10 mouse cellular contexts compared by ENCODE assay signal in genomic region chr8:12916156-12916900, GRCm38 (mm10). TPM values are rescaled to one million over a fixed set of nuclear protein-coding genes. Genes with fewer than 3 reads are reported as not detected.
DNase-seq lines count a peak whose midpoint lies in the region; ATAC-seq and TF ChIP-seq lines count a peak whose summit lies in the region.
"Had no signal": no experiment of that assay in that cellular context is flagged by ENCODE, and none has a peak within 500 bp of the region (broad histone marks: within the 10 kb centered on the region; RNA-seq: fewer than 3 reads in every experiment).

No protein-coding gene starts in this region.

- H3K9me3 ChIP-seq in embryonic facial prominence, embryonic 11.5 days (replicated peaks; ENCODE audit: control insufficient read depth, low read length), result no peaks in the 10 kb centered on the region
- H3K9me3 ChIP-seq in hindbrain, embryonic 14.5 days (ENCODE audit: control insufficient read depth, low read length), result no peaks in the 10 kb centered on the region
- H3K9me3 ChIP-seq in midbrain, postnatal 0 days (ENCODE audit: low read length), result no peaks in the 10 kb centered on the region

- H3K27me3 ChIP-seq in embryonic facial prominence, embryonic 11.5 days (ENCODE audit: control insufficient read depth, insufficient read depth, low read length), result no peaks in the 10 kb centered on the region
- H3K27me3 ChIP-seq in hindbrain, embryonic 14.5 days (ENCODE audit: control insufficient read depth, insufficient read depth, low read length), result no peaks in the 10 kb centered on the region
- no peaks in the 10 kb centered on the region for H3K27me3 ChIP-seq in midbrain, postnatal 0 days (ENCODE audit: insufficient read depth, low read length)

- peak overlapping the region; percentile 93 for H3K27ac ChIP-seq in layer of hippocampus, adult 2 months
- H3K27ac ChIP-seq in embryonic facial prominence, embryonic 11.5 days (replicated peaks; ENCODE audit: low read depth, low read length), result no peak overlapping the region
- H3K27ac ChIP-seq in hindbrain, embryonic 14.5 days, result peak overlapping the region; percentile 83
- peak overlapping the region; percentile 85 for H3K27ac ChIP-seq in midbrain, postnatal 0 days (ENCODE audit: low read depth, low read length)

- H3K4me3 ChIP-seq in layer of hippocampus, adult 2 months, result peak overlapping the region; percentile 70
- H3K4me3 ChIP-seq in embryonic facial prominence, embryonic 11.5 days (ENCODE audit: low read depth, low read length), result peak overlapping the region; percentile 49
- peak overlapping the region; percentile 55 for H3K4me3 ChIP-seq in hindbrain, embryonic 14.5 days (replicated peaks; ENCODE audit: low read length)
- H3K4me3 ChIP-seq in midbrain, postnatal 0 days (ENCODE audit: low read depth, low read length), result peak overlapping the region; percentile 48
- H3K4me3 ChIP-seq: erythroblast, embryonic 14.5 days had no signal

- no peaks in the 10 kb centered on the region for H3K36me3 ChIP-seq in embryonic facial prominence, embryonic 11.5 days (replicated peaks; ENCODE audit: control insufficient read depth, insufficient read depth, low read depth, low read length)
- no peaks in the 10 kb centered on the region for H3K36me3 ChIP-seq in hindbrain, embryonic 14.5 days (replicated peaks; ENCODE audit: control insufficient read depth, insufficient read depth)
- H3K36me3 ChIP-seq in midbrain, postnatal 0 days (ENCODE audit: insufficient read depth, low read length), result peaks cover 2% of the 10 kb centered on the region; the same call in 1 of the 2 replicates

- no peak for DNase-seq in layer of hippocampus, adult 2 months (ENCODE audit: low spot score in 2 of 2)
- DNase-seq in layer of hippocampus, adult 9-11 months, result no peak
- DNase-seq in embryonic facial prominence, embryonic 11.5 days (ENCODE audit: low spot score), result no peak
- peak; percentile 52 for DNase-seq in hindbrain, embryonic 14.5 days (ENCODE audit: low spot score)
- DNase-seq in midbrain, postnatal 0 days (ENCODE audit: low spot score), result peak; percentile 24
- no peak for DNase-seq in gastrocnemius, postnatal 25 days
- DNase-seq in left cerebral cortex, adult 8-10 months (ENCODE audit: low spot score in 2 of 2), result no peak
- DNase-seq: thymus, postnatal 36 days had no signal

- no peak for ATAC-seq in embryonic facial prominence, embryonic 11.5 days (replicated peaks; ENCODE audit: insufficient number of reproducible peaks, low FRiP score, low TSS enrichment, low read depth)
- ATAC-seq in hindbrain, embryonic 14.5 days (ENCODE audit: low FRiP score), result no peak
- no peak for ATAC-seq in midbrain, postnatal 0 days (ENCODE audit: low FRiP score)
- no peak for ATAC-seq in erythroblast, adult 5-6 weeks (replicated peaks; ENCODE audit: low FRiP score, poor library complexity, severe bottlenecking)

- H3K9ac ChIP-seq in embryonic facial prominence, embryonic 11.5 days (replicated peaks; ENCODE audit: low read length), result peak overlapping the region; percentile 59
- H3K9ac ChIP-seq in hindbrain, embryonic 14.5 days, result peak overlapping the region; percentile 83
- H3K9ac ChIP-seq in midbrain, postnatal 0 days (replicated peaks; ENCODE audit: low read length, poor library complexity, severe bottlenecking), result peak overlapping the region; percentile 77

- WGBS in embryonic facial prominence, embryonic 11.5 days, result 72% methylated on average over 16 of the region's 16 CpGs
- 48% methylated on average over 16 of the region's 16 CpGs for WGBS in hindbrain, embryonic 14.5 days
- WGBS in midbrain, postnatal 0 days, result 34% methylated on average over 16 of the region's 16 CpGs

- H3K4me1 ChIP-seq in embryonic facial prominence, embryonic 11.5 days (ENCODE audit: control insufficient read depth, insufficient read depth, low read length), result peaks cover 7% of the 10 kb centered on the region
- H3K4me1 ChIP-seq in hindbrain, embryonic 14.5 days (replicated peaks; ENCODE audit: control insufficient read depth, insufficient read depth, low read length), result peaks cover 30% of the 10 kb centered on the region
- peaks cover 18% of the 10 kb centered on the region for H3K4me1 ChIP-seq in midbrain, postnatal 0 days (ENCODE audit: insufficient read depth, low read length)

- peak overlapping the region; percentile 72 for H3K4me2 ChIP-seq in embryonic facial prominence, embryonic 11.5 days (ENCODE audit: low read depth, low read length)
- H3K4me2 ChIP-seq in hindbrain, embryonic 14.5 days (replicated peaks), result peak overlapping the region; percentile 62
- peak overlapping the region; percentile 85 for H3K4me2 ChIP-seq in midbrain, postnatal 0 days (ENCODE audit: low read depth, low read length, poor library complexity, severe bottlenecking)

- TF ChIP-seq CTCF in layer of hippocampus, adult 2 months (conservative IDR thresholded peaks at IDR 0.05), result no peak
- TF ChIP-seq CTCF in midbrain, postnatal 0 days (IDR thresholded peaks at IDR 0.05), result no peak

RNA-seq across cellular contexts. Expression of gene Mcf2l, which starts 42.7 kb away (rescaled TPM):
- total RNA-seq in layer of hippocampus, adult 2 months (2021), result 100 to 1,000 TPM; 225 to 238 TPM
- 14.8 and 17.6 TPM in 2 replicates for polyA plus RNA-seq in embryonic facial prominence, embryonic 11.5 days (2014; fragmentation: Nextera tagmentation; extraction: Ambion mirVana)
- polyA plus RNA-seq in hindbrain, embryonic 14.5 days (2014; fragmentation: Nextera tagmentation; extraction: Ambion mirVana), result 158 and 173 TPM in 2 replicates
- total RNA-seq in midbrain, postnatal 0 days (2014; rRNA removed), result 391 and 405 TPM in 2 replicates
- 130 and 136 TPM in 2 replicates for polyA plus RNA-seq in midbrain, postnatal 0 days (2015; fragmentation: Nextera tagmentation; extraction: Ambion mirVana)
- total RNA-seq in gastrocnemius, postnatal 25 days (2021), result 10 to 100 TPM; 22.9 to 27.4 TPM
- 100 to 1,000 TPM; 209 to 241 (median 226) TPM for total RNA-seq in left cerebral cortex, adult 8-10 months (2022)
- total RNA-seq in erythroblast, adult 5-6 weeks (2015; ENCODE audit: low replicate concordance), result 1.7 and 3.1 TPM in 2 replicates
- total RNA-seq in erythroblast, adult 5-6 weeks (2017; ENCODE audit: low replicate concordance), result 2.0 and 5.6 TPM in 2 replicates

Comparison
In these comparisons a context has a peak if more than half of its experiments do, and no peak if none do; other contexts are left out.
1. DNase-seq: peak in hindbrain, embryonic 14.5 days (single experiment) and midbrain, postnatal 0 days (single experiment); none in layer of hippocampus, adult 2 months (0 of 2), layer of hippocampus, adult 9-11 months (single experiment), embryonic facial prominence, embryonic 11.5 days (single experiment), gastrocnemius, postnatal 25 days (single experiment) and left cerebral cortex, adult 8-10 months (0 of 2).
2. RNA of gene Mcf2l, which starts 42.7 kb away (total RNA-seq): 391 to 405 TPM in midbrain, postnatal 0 days, 225 to 238 TPM in layer of hippocampus, adult 2 months and 209 to 241 TPM in left cerebral cortex, adult 8-10 months; 22.9 to 27.4 TPM in gastrocnemius, postnatal 25 days and 1.7 to 5.6 TPM in erythroblast, adult 5-6 weeks; every median in the first group is over 4 times any median in the second.
3. Peak in every context shown above with its lines, with median percentiles within 50 percentile points of each other: H3K4me3 ChIP-seq, H3K4me2 ChIP-seq and H3K9ac ChIP-seq.